Mouse (Mus musculus) liver, embryonic 14.5 days (tissue): Measurements from ENCODE around the gene Reg3b. TPM values are rescaled to one million over a fixed set of nuclear protein-coding genes. Genes with fewer than 3 reads are reported as not detected.
"Not testable (repeated sequence)": the region's sequence is repeated elsewhere in the genome, so short reads cannot be mapped to it uniquely, and the experiment has no call there.

ENCODE experiments used
- ATAC-seq: fragments of 200-750 bp; cut with Nextera tagmentation; 2 replicates; pipeline ENCODE4 v1.8.0; 2017; ENCODE audit warnings: moderate number of reproducible peaks, mild to moderate bottlenecking, moderate library complexity; ENCODE audit not compliant: insufficient read depth
- DNase-seq, 3 experiments: peaks; one replicate each; pipeline ENCODE4 v3.0.0-alpha.2; 2012 to 2013; ENCODE audit warnings: low read depth in 3 of 3, low spot score in 3 of 3
- H3K27ac ChIP-seq: fragments of 300-500 bp; sonication (generic); 2 replicates; pipeline ENCODE4 v1.5.1; 2014; ENCODE audit warnings: moderate library complexity, mild to moderate bottlenecking, control low read depth, inconsistent platforms
- H3K27me3 ChIP-seq: fragments of 300-500 bp; sonication (generic); 2 replicates; pipeline ENCODE4 v1.6.1; 2014; ENCODE audit warnings: mild to moderate bottlenecking, low read length, moderate library complexity; ENCODE audit not compliant: control insufficient read depth, insufficient read depth
- H3K36me3 ChIP-seq: fragments of 300-500 bp; sonication (generic); replicated peaks from 2 replicates; pipeline ENCODE4 v1.6.1; 2014; ENCODE audit warnings: low read depth; ENCODE audit not compliant: control insufficient read depth, insufficient read depth
- H3K4me1 ChIP-seq, 2 experiments: fragments of 200-500 bp in 1 of 2; fragments of 300-500 bp in 1 of 2; sonication (generic) in 1 of 2; replicated peaks; 2 replicates each; pipeline ENCODE4 v1.6.1; 2012 to 2014; ENCODE audit warnings: antibody characterized with exemption in 1 of 2, inconsistent platforms in 1 of 2, low read length in 1 of 2; ENCODE audit not compliant: control insufficient read depth in 2 of 2, insufficient read depth in 2 of 2
- H3K4me2 ChIP-seq: fragments of 300-500 bp; sonication (generic); 2 replicates; pipeline ENCODE4 v1.6.1; 2014; ENCODE audit warnings: low read depth, mild to moderate bottlenecking, control low read depth, moderate library complexity
- H3K4me3 ChIP-seq, 2 experiments: fragments of 200-500 bp in 1 of 2; fragments of 300-500 bp in 1 of 2; sonication (generic) in 1 of 2; 2 replicates each; pipeline ENCODE4 v1.5.1; 2012 to 2014; ENCODE audit warnings: low read depth in 2 of 2, low read length in 2 of 2, mild to moderate bottlenecking in 2 of 2, control low read depth in 1 of 2, inconsistent platforms in 1 of 2, moderate library complexity in 1 of 2; ENCODE audit not compliant: insufficient read depth in 1 of 2
- H3K9ac ChIP-seq: fragments of 300-500 bp; sonication (generic); replicated peaks from 2 replicates; pipeline ENCODE4 v1.6.1; 2014; ENCODE audit warnings: mild to moderate bottlenecking, control low read depth, moderate library complexity
- H3K9me3 ChIP-seq: fragments of 300-500 bp; sonication (generic); 2 replicates; pipeline ENCODE4 v1.6.1; 2016; ENCODE audit warnings: low read length, mixed read lengths; ENCODE audit not compliant: control insufficient read depth
- CTCF ChIP-seq: IDR thresholded peaks from 2 replicates; pipeline ENCODE4 v1.5.1; 2016; ENCODE audit warnings: antibody characterized with exemption, low read depth, control low read depth
- EP300 ChIP-seq: IDR thresholded peaks from 2 replicates; pipeline ENCODE4 v1.6.1; 2016; ENCODE audit warnings: antibody characterized with exemption, low read depth
- WGBS: fragments of 180-500 bp; shearing (Covaris S2); extraction: QIAGEN DNeasy Blood & Tissue Kit; methylation state at CpG from one replicate; pipeline ENCODE4 v1.1.7; 2014; ENCODE audit not compliant: insufficient replicate concordance; 5-methylcytosine and 5-hydroxymethylcytosine counted together
- polyA plus RNA-seq, 2 experiments: library from polyadenylated mRNA; depleted of rRNA in 1 of 2; stranded (reverse) in 1 of 2; unstranded in 1 of 2; fragments of >200 nt; fragmentation: Nextera tagmentation in 1 of 2; extraction: Ambion mirVana in 1 of 2; gene quantifications; 2 replicates each; pipeline versions ENCODE4 v1.2.1 to v1.2.3; 2012 to 2014

Reg3b gene
- polyA plus RNA-seq, 2 experiments: not detected

GRCm38 (mm10) chr6:78341689-78342088 lies 28.8 kb upstream of the Reg3b start:
- Histone ChIP-seq H3K36me3 (no peaks in the 10 kb centered on the region), H3K4me1 (no peaks in the 10 kb centered on the region), H3K9me3 (no peaks in the 10 kb centered on the region), H3K4me3 (no peak overlapping the region), H3K27me3 (no peaks in the 10 kb centered on the region), H3K9ac (no peak overlapping the region), H3K27ac (no peak overlapping the region), H3K4me2 (no peak overlapping the region)
- DNase-seq (no peak), ATAC-seq (no peak)
- WGBS: 71% methylated on average over 2 of the region's 2 CpGs
- TF ChIP-seq CTCF (no peak), EP300 (no peak)

- no peak overlapping the region for H3K4me3 ChIP-seq
- H3K27ac ChIP-seq: no peak overlapping the region
- ATAC-seq (no peak), DNase-seq (no peak)
- H3K9ac ChIP-seq: no peak overlapping the region
- WGBS: 41% methylated on average over 2 of the region's 2 CpGs
- no peaks in the 10 kb centered on the region for H3K36me3 ChIP-seq
- H3K4me2 ChIP-seq: no peak overlapping the region
- no peaks in the 10 kb centered on the region for H3K9me3 ChIP-seq
- no peaks in the 10 kb centered on the region for H3K27me3 ChIP-seq
- H3K4me1 ChIP-seq: no peaks in the 10 kb centered on the region
- no peak for TF ChIP-seq EP300
- no peak for TF ChIP-seq CTCF
These were observed 8.4 kb upstream of the Reg3b start for GRCm38 (mm10) chr6:78361971-78362563.

GRCm38 (mm10) chr6:78378765-78379164 lies 8.3 kb downstream of the Reg3b start, which contains the start of gene Reg3d:
Gene Reg3d, minus strand, starts transcription at chr6:78378865.
- H3K9me3 ChIP-seq: no peaks in the 10 kb centered on the region
- no peak within 1 kb of the TSS for H3K9ac ChIP-seq
- no peaks in the 10 kb centered on the region for H3K4me1 ChIP-seq
- TF ChIP-seq CTCF (no peak), EP300 (no peak)
- no peak within 1 kb of the TSS for H3K27ac ChIP-seq
- H3K27me3 ChIP-seq: no peaks in the 10 kb centered on the region
- ATAC-seq (no peak), DNase-seq (no peak)
- H3K4me3 ChIP-seq: no peak within 1 kb of the TSS
- H3K4me2 ChIP-seq: no peak within 1 kb of the TSS
- no peaks in the 10 kb centered on the region for H3K36me3 ChIP-seq
- WGBS: 43% methylated on average over 2 of the region's 2 CpGs

- H3K4me2 ChIP-seq: no peak within 1 kb of the TSS
- ATAC-seq (no peak), DNase-seq (no peak)
- no peak within 1 kb of the TSS for H3K4me3 ChIP-seq
- H3K27me3 ChIP-seq: no peaks in the 10 kb centered on the region
- no peaks in the 10 kb centered on the region for H3K4me1 ChIP-seq
- no peaks in the 10 kb centered on the region for H3K9me3 ChIP-seq
- H3K9ac ChIP-seq: no peak within 1 kb of the TSS
- H3K27ac ChIP-seq: no peak within 1 kb of the TSS
- TF ChIP-seq CTCF (no peak), EP300 (no peak)
- no peaks in the 10 kb centered on the region for H3K36me3 ChIP-seq
These were observed 10.0 kb downstream of the Reg3b start, which contains the start of gene Reg3a for GRCm38 (mm10) chr6:78380409-78380808. Gene Reg3a, plus strand, starts transcription at chr6:78380709.

GRCm38 (mm10) chr6:78385609-78386008 lies 15.2 kb downstream of the Reg3b start:
- no peak overlapping the region for H3K9ac ChIP-seq
- no peaks in the 10 kb centered on the region for H3K27me3 ChIP-seq
- no peak for ATAC-seq
- no peaks in the 10 kb centered on the region for H3K9me3 ChIP-seq
- TF ChIP-seq EP300 (no peak), CTCF (no peak)
- H3K36me3 ChIP-seq: no peaks in the 10 kb centered on the region
- 67% methylated on average over 3 of the region's 3 CpGs for WGBS
- no peak for DNase-seq
- no peak overlapping the region for H3K4me3 ChIP-seq
- H3K4me2 ChIP-seq: no peak overlapping the region
- H3K27ac ChIP-seq: no peak overlapping the region
- H3K4me1 ChIP-seq: no peaks in the 10 kb centered on the region

- H3K27ac ChIP-seq, H3K36me3 ChIP-seq, ATAC-seq, H3K9me3 ChIP-seq, H3K9ac ChIP-seq, H3K27me3 ChIP-seq, H3K4me1 ChIP-seq, H3K4me3 ChIP-seq, H3K4me2 ChIP-seq, DNase-seq: not testable (repeated sequence)
- 91% methylated on average over 3 of the region's 17 CpGs for WGBS
These were observed 24.9 kb downstream of the Reg3b start, which contains the start of gene Reg2 for GRCm38 (mm10) chr6:78395323-78395722. Gene Reg2, plus strand, starts transcription at chr6:78395623.

- DNase-seq, H3K27ac ChIP-seq, H3K9ac ChIP-seq, H3K36me3 ChIP-seq, ATAC-seq, H3K27me3 ChIP-seq, H3K9me3 ChIP-seq, H3K4me3 ChIP-seq, H3K4me1 ChIP-seq, H3K4me2 ChIP-seq: not testable (repeated sequence)
These were observed 52.0 kb downstream of the Reg3b start, which contains the start of gene Reg1 for GRCm38 (mm10) chr6:78422411-78422810. Gene Reg1, plus strand, starts transcription at chr6:78422711.
